19 mouse cellular contexts compared by ENCODE assay signal in the genomic region with DNA sequence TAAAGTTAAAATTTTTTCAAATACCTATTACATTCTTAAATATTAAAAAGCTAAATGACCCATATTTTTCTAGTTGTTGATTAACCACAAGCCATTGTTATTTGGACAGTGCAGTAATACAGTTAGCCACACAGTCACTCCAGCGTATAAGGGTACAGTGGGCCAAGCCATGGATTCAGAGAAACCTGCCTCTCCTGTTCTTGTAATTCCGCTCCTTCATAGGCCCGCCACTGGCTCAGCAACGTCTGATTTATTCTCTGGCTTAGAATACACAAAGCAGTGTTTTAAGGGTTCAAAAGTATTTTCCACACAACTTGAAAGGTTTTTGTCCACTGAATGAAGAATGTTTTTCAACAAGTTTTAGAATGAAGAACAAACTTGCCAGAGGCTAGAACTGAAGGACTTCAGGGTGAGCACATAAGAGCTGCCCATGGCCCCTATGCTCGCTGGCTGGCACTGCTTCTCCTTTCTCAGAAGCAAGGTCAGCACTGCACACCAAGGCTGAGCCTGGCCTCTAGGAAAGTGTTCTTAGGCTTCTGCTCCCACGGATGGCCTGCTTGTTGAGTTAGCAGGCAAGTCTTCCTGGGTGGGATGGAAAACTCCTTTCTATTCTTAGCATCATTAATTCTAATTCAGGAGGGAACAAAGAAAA.
DNase-seq lines count a peak whose midpoint lies in the region; ATAC-seq and TF ChIP-seq lines count a peak whose summit lies in the region.
"Had no signal": no experiment of that assay in that cellular context is flagged by ENCODE, and none has a peak within 500 bp of the region (broad histone marks: within the 10 kb centered on the region; RNA-seq: fewer than 3 reads in every experiment).

No protein-coding gene starts in this region.

- H3K9me3 ChIP-seq in hindbrain, embryonic 15.5 days: no peaks in the 10 kb centered on the region
- H3K9me3 ChIP-seq in hindbrain, embryonic 13.5 days: no peaks in the 10 kb centered on the region
- no peaks in the 10 kb centered on the region for H3K9me3 ChIP-seq in midbrain, embryonic 11.5 days (ENCODE audit: control insufficient read depth, low read length)
- no peaks in the 10 kb centered on the region for H3K9me3 ChIP-seq in midbrain, postnatal 0 days (ENCODE audit: low read length)
- no peaks in the 10 kb centered on the region for H3K9me3 ChIP-seq in hindbrain, postnatal 0 days (ENCODE audit: low read length)
- H3K9me3 ChIP-seq: embryonic facial prominence, embryonic 13.5 days; limb, embryonic 12.5 days; liver, embryonic 12.5 days; neural tube, embryonic 15.5 days had no signal

- H3K4me1 ChIP-seq in hindbrain, embryonic 15.5 days (replicated peaks): no peaks in the 10 kb centered on the region; the same call in 1 of the 2 replicates
- peaks cover 3% of the 10 kb centered on the region; the same call in 1 of the 2 replicates for H3K4me1 ChIP-seq in hindbrain, embryonic 13.5 days (replicated peaks)
- no peaks in the 10 kb centered on the region; the same call in 1 of the 2 replicates for H3K4me1 ChIP-seq in midbrain, embryonic 11.5 days (ENCODE audit: control insufficient read depth, insufficient read depth, low read length)
- no peaks in the 10 kb centered on the region for H3K4me1 ChIP-seq in midbrain, postnatal 0 days (ENCODE audit: insufficient read depth, low read length)
- H3K4me1 ChIP-seq in hindbrain, postnatal 0 days (ENCODE audit: insufficient read depth, low read length): no peaks in the 10 kb centered on the region
- H3K4me1 ChIP-seq: liver, embryonic 12.5 days had no signal

- H3K9ac ChIP-seq in hindbrain, embryonic 15.5 days: no peak overlapping the region
- H3K9ac ChIP-seq in hindbrain, embryonic 13.5 days: no peak overlapping the region
- no peak overlapping the region for H3K9ac ChIP-seq in midbrain, embryonic 11.5 days (ENCODE audit: low read length)
- no peak overlapping the region for H3K9ac ChIP-seq in midbrain, postnatal 0 days (replicated peaks; ENCODE audit: low read length, poor library complexity, severe bottlenecking)
- H3K9ac ChIP-seq in hindbrain, postnatal 0 days (replicated peaks; ENCODE audit: low read length): no peak overlapping the region
- H3K9ac ChIP-seq: embryonic facial prominence, embryonic 13.5 days; limb, embryonic 12.5 days; liver, embryonic 12.5 days; neural tube, embryonic 15.5 days had no signal

- H3K27ac ChIP-seq in hindbrain, embryonic 15.5 days (replicated peaks): 0 out of 2 replicates have a peak overlapping the region, but pooled peaks have one; percentile 8
- H3K27ac ChIP-seq in hindbrain, embryonic 13.5 days: no peak overlapping the region
- H3K27ac ChIP-seq in midbrain, embryonic 11.5 days (ENCODE audit: low read depth, low read length): no peak overlapping the region
- no peak overlapping the region; the same call in 1 of the 2 replicates for H3K27ac ChIP-seq in midbrain, postnatal 0 days (ENCODE audit: low read depth, low read length)
- peak overlapping the region; percentile 0; the same call in 1 of the 2 replicates for H3K27ac ChIP-seq in hindbrain, postnatal 0 days
- H3K27ac ChIP-seq: embryonic facial prominence, embryonic 13.5 days; kidney, postnatal 0 days; limb, embryonic 12.5 days; liver, embryonic 12.5 days; neural tube, embryonic 15.5 days had no signal

- 71% methylated on average over 6 of the region's 6 CpGs for WGBS in hindbrain, embryonic 15.5 days
- 69% methylated on average over 6 of the region's 6 CpGs for WGBS in hindbrain, embryonic 13.5 days
- WGBS in midbrain, embryonic 11.5 days: 75% methylated on average over 6 of the region's 6 CpGs
- WGBS in midbrain, postnatal 0 days: 60% methylated on average over 6 of the region's 6 CpGs
- WGBS in hindbrain, postnatal 0 days: 57% methylated on average over 6 of the region's 6 CpGs

- no peaks in the 10 kb centered on the region for H3K27me3 ChIP-seq in hindbrain, embryonic 15.5 days
- H3K27me3 ChIP-seq in hindbrain, embryonic 13.5 days: no peaks in the 10 kb centered on the region
- no peaks in the 10 kb centered on the region for H3K27me3 ChIP-seq in midbrain, embryonic 11.5 days (ENCODE audit: control insufficient read depth, insufficient read depth, low read length)
- no peaks in the 10 kb centered on the region for H3K27me3 ChIP-seq in midbrain, postnatal 0 days (ENCODE audit: insufficient read depth, low read length)
- H3K27me3 ChIP-seq in hindbrain, postnatal 0 days (ENCODE audit: insufficient read depth, low read length): no peaks in the 10 kb centered on the region
- H3K27me3 ChIP-seq: embryonic facial prominence, embryonic 13.5 days; limb, embryonic 12.5 days; liver, embryonic 12.5 days; neural tube, embryonic 15.5 days had no signal

- no peak overlapping the region for H3K4me2 ChIP-seq in hindbrain, embryonic 15.5 days
- H3K4me2 ChIP-seq in hindbrain, embryonic 13.5 days: no peak overlapping the region
- no peak overlapping the region for H3K4me2 ChIP-seq in midbrain, embryonic 11.5 days
- H3K4me2 ChIP-seq in midbrain, postnatal 0 days (ENCODE audit: low read depth, low read length, poor library complexity, severe bottlenecking): no peak overlapping the region
- no peak overlapping the region for H3K4me2 ChIP-seq in hindbrain, postnatal 0 days (ENCODE audit: low read depth, low read length)
- H3K4me2 ChIP-seq: embryonic facial prominence, embryonic 13.5 days; limb, embryonic 12.5 days; liver, embryonic 12.5 days; neural tube, embryonic 15.5 days had no signal

- H3K36me3 ChIP-seq in hindbrain, embryonic 15.5 days: no peaks in the 10 kb centered on the region
- H3K36me3 ChIP-seq in hindbrain, embryonic 13.5 days: no peaks in the 10 kb centered on the region
- H3K36me3 ChIP-seq in midbrain, embryonic 11.5 days (ENCODE audit: control insufficient read depth, insufficient read depth, low read length): no peaks in the 10 kb centered on the region
- H3K36me3 ChIP-seq in midbrain, postnatal 0 days (ENCODE audit: insufficient read depth, low read length): no peaks in the 10 kb centered on the region
- H3K36me3 ChIP-seq in hindbrain, postnatal 0 days (ENCODE audit: insufficient read depth, low read length): no peaks in the 10 kb centered on the region
- H3K36me3 ChIP-seq: embryonic facial prominence, embryonic 13.5 days; limb, embryonic 12.5 days; liver, embryonic 12.5 days; neural tube, embryonic 15.5 days had no signal

- DNase-seq in midbrain, embryonic 11.5 days (ENCODE audit: low spot score, missing footprints): peak; percentile 84
- no peak for DNase-seq in midbrain, postnatal 0 days (ENCODE audit: low spot score)
- DNase-seq in adrenal gland, postnatal 36 days: peak; percentile 57 to 61
- DNase-seq in hindbrain, postnatal 0 days (ENCODE audit: low spot score): no peak
- no peak for DNase-seq in cerebellum, adult 11 months
- DNase-seq: cerebellum, adult 11-12 months; cerebellum, postnatal 14 days; gastrocnemius, postnatal 36 days; kidney, adult 11 months; lung, postnatal 10 days; thymus, postnatal 36 days had no signal

- ATAC-seq in hindbrain, embryonic 15.5 days (ENCODE audit: low FRiP score, low read depth): no peak
- no peak for ATAC-seq in hindbrain, embryonic 13.5 days (ENCODE audit: low FRiP score)
- no peak for ATAC-seq in midbrain, embryonic 11.5 days (ENCODE audit: low FRiP score)
- no peak for ATAC-seq in midbrain, postnatal 0 days (ENCODE audit: low FRiP score)
- ATAC-seq in hindbrain, postnatal 0 days: no peak
- ATAC-seq: forebrain, embryonic 16.5 days; liver, embryonic 12.5 days had no signal

- no peak overlapping the region for H3K4me3 ChIP-seq in hindbrain, embryonic 15.5 days
- H3K4me3 ChIP-seq in hindbrain, embryonic 13.5 days: no peak overlapping the region
- H3K4me3 ChIP-seq in midbrain, embryonic 11.5 days (ENCODE audit: low read depth, low read length): no peak overlapping the region
- no peak overlapping the region for H3K4me3 ChIP-seq in midbrain, postnatal 0 days (ENCODE audit: low read depth, low read length)
- no peak overlapping the region for H3K4me3 ChIP-seq in hindbrain, postnatal 0 days (ENCODE audit: low read length)
- H3K4me3 ChIP-seq: embryonic facial prominence, embryonic 13.5 days; limb, embryonic 12.5 days; liver, embryonic 12.5 days; neural tube, embryonic 15.5 days had no signal

- TF ChIP-seq CTCF in midbrain, postnatal 0 days (IDR thresholded peaks at IDR 0.05): no peak
- no peak for TF ChIP-seq CTCF in hindbrain, postnatal 0 days (IDR thresholded peaks at IDR 0.05; ENCODE audit: low read depth)

Comparison
In these comparisons a context has a peak if more than half of its experiments do, and no peak if none do; other contexts are left out.
1. H3K27ac ChIP-seq: peak in hindbrain, embryonic 15.5 days (single experiment) and hindbrain, postnatal 0 days (single experiment); none in hindbrain, embryonic 13.5 days (single experiment), midbrain, embryonic 11.5 days (single experiment) and midbrain, postnatal 0 days (single experiment).
2. DNase-seq: peak in midbrain, embryonic 11.5 days (single experiment) and adrenal gland, postnatal 36 days (2 of 2); none in midbrain, postnatal 0 days (single experiment), hindbrain, postnatal 0 days (single experiment) and cerebellum, adult 11 months (single experiment).